Mouse (Mus musculus): ENCODE measurements at regions not wholly inside any gene's neighbourhood (a gene's known extent, or its start where the extent isn't known, plus 50 kb on each side); places are given as distances from the start of the nearest gene placed in this dataset.

- TF ChIP-seq CTCF (IDR thresholded peaks at IDR 0.05; ENCODE audit: control insufficient read depth, insufficient read depth, low read length) (no peak), POLR2A (IDR thresholded peaks at IDR 0.05; ENCODE audit: borderline replicate concordance, control insufficient read depth, low read depth, low read length) (no peak)
These were observed 276.4 kb downstream of the Drd1 start for GRCm38 (mm10) chr13:53779150-53779549.
